9 mouse cellular contexts compared by ENCODE assay signal in genomic region chr19:29924638-29925258, GRCm38 (mm10). TPM values are rescaled to one million over a fixed set of nuclear protein-coding genes. Genes with fewer than 3 reads are reported as not detected.
DNase-seq lines count a peak whose midpoint lies in the region; ATAC-seq lines count a peak whose summit lies in the region.
"Had no signal": no experiment of that assay in that cellular context is flagged by ENCODE, and none has a peak within 500 bp of the region (broad histone marks: within the 10 kb centered on the region; RNA-seq: fewer than 3 reads in every experiment).

Gene Il33 (plus strand): TSS chr19:29925114.

- H3K4me3 ChIP-seq in neural tube, embryonic 14.5 days (ENCODE audit: low read depth, low read length): no peak within 1 kb of the TSS
- H3K4me3 ChIP-seq in midbrain, embryonic 16.5 days (ENCODE audit: low read depth, low read length): no peak within 1 kb of the TSS
- H3K4me3 ChIP-seq: liver, embryonic 15.5 days had no signal

- H3K36me3 ChIP-seq in neural tube, embryonic 14.5 days (ENCODE audit: control insufficient read depth, insufficient read depth, low read length): no peaks in the 10 kb centered on the region
- no peaks in the 10 kb centered on the region for H3K36me3 ChIP-seq in midbrain, embryonic 16.5 days (ENCODE audit: control insufficient read depth, insufficient read depth, low read length)
- H3K36me3 ChIP-seq: liver, embryonic 15.5 days had no signal

- no peak within 1 kb of the TSS for H3K4me2 ChIP-seq in neural tube, embryonic 14.5 days (ENCODE audit: low read depth, low read length)
- no peak within 1 kb of the TSS for H3K4me2 ChIP-seq in midbrain, embryonic 16.5 days (ENCODE audit: low read length)
- H3K4me2 ChIP-seq: liver, embryonic 15.5 days had no signal

- H3K9me3 ChIP-seq in neural tube, embryonic 14.5 days (ENCODE audit: control insufficient read depth, low read length): no peaks in the 10 kb centered on the region
- no peaks in the 10 kb centered on the region for H3K9me3 ChIP-seq in midbrain, embryonic 16.5 days (replicated peaks; ENCODE audit: control insufficient read depth, low read length, poor library complexity, severe bottlenecking)
- H3K9me3 ChIP-seq: liver, embryonic 15.5 days had no signal

- no peaks in the 10 kb centered on the region for H3K27me3 ChIP-seq in neural tube, embryonic 14.5 days (ENCODE audit: control insufficient read depth, insufficient read depth, low read length)
- no peaks in the 10 kb centered on the region for H3K27me3 ChIP-seq in midbrain, embryonic 16.5 days (ENCODE audit: control insufficient read depth, insufficient read depth, low read depth, low read length)
- H3K27me3 ChIP-seq: liver, embryonic 15.5 days had no signal

- 44% methylated on average over 10 of the region's 10 CpGs for WGBS in neural tube, embryonic 14.5 days
- WGBS in midbrain, embryonic 16.5 days: 61% methylated on average over 10 of the region's 10 CpGs

- H3K27ac ChIP-seq in neural tube, embryonic 14.5 days (ENCODE audit: low read depth, low read length): no peak within 1 kb of the TSS
- no peak within 1 kb of the TSS for H3K27ac ChIP-seq in midbrain, embryonic 16.5 days (ENCODE audit: low read length)
- H3K27ac ChIP-seq: liver, embryonic 15.5 days had no signal

- no peaks in the 10 kb centered on the region for H3K4me1 ChIP-seq in neural tube, embryonic 14.5 days (ENCODE audit: control insufficient read depth, insufficient read depth, low read length)
- no peaks in the 10 kb centered on the region for H3K4me1 ChIP-seq in midbrain, embryonic 16.5 days (ENCODE audit: control insufficient read depth, insufficient read depth, low read length)
- H3K4me1 ChIP-seq: liver, embryonic 15.5 days had no signal

- H3K9ac ChIP-seq in neural tube, embryonic 14.5 days (replicated peaks; ENCODE audit: low read depth, low read length): no peak within 1 kb of the TSS
- no peak within 1 kb of the TSS for H3K9ac ChIP-seq in midbrain, embryonic 16.5 days (ENCODE audit: low read depth, low read length)
- H3K9ac ChIP-seq: liver, embryonic 15.5 days had no signal

- intact Hi-C loops in heart, postnatal 36 days (cut with DNase I): no loop called here

- peak; percentile 79 for ATAC-seq in frontal cortex, adult (ENCODE audit: low TSS enrichment)
- ATAC-seq in neural tube, embryonic 14.5 days (ENCODE audit: low read depth): peak; percentile 68; the same call in 1 of the 2 replicates
- no peak for ATAC-seq in midbrain, embryonic 16.5 days

- peak; percentile 43 for DNase-seq in 3134 (ENCODE audit: extremely low read depth, insufficient read length, low spot score)
- DNase-seq in NIH3T3 (ENCODE audit: low read depth): peak; percentile 82
- peak; percentile 63 to 64 for DNase-seq in heart, postnatal 36 days
- peak in 1 of 2 experiments; percentile 67 for DNase-seq in layer of hippocampus, postnatal 14 days (ENCODE audit: low spot score in 2 of 2)
- DNase-seq in spleen, adult 18-20 months: no peak

RNA-seq across cellular contexts. Expression of gene Il33, which starts in this region (rescaled TPM):
- total RNA-seq in heart, postnatal 36 days (2021): 1 to 10 TPM; 6.1 to 7.0 TPM
- 10 to 100 TPM; 10.9 to 11.2 TPM for total RNA-seq in layer of hippocampus, postnatal 14 days (2021)
- 0.74 and 1.8 TPM in 2 replicates for polyA plus RNA-seq in neural tube, embryonic 14.5 days (2014; fragmentation: Nextera tagmentation; extraction: Ambion mirVana)
- polyA plus RNA-seq in midbrain, embryonic 16.5 days (2015; fragmentation: Nextera tagmentation; extraction: Ambion mirVana): 0.97 and 2.8 TPM in 2 replicates

Comparison
In these comparisons a context has a peak if more than half of its experiments do, and no peak if none do; other contexts are left out.
1. DNase-seq: peak in 3134 (single experiment), NIH3T3 (single experiment) and heart, postnatal 36 days (2 of 2); none in spleen, adult 18-20 months (0 of 2).